Mouse (Mus musculus) limb, embryonic 14.5 days (tissue): ENCODE results near the gene Qrsl1. TPM values are rescaled to one million over a fixed set of nuclear protein-coding genes. Genes with fewer than 3 reads are reported as not detected.

Source experiments
- ATAC-seq: fragments of 200-750 bp; cut with Nextera tagmentation; 2 replicates; pipeline ENCODE4 v1.8.0; 2017; ENCODE audit warnings: low read depth, moderate number of reproducible peaks, moderate TSS enrichment; ENCODE audit not compliant: low FRiP score
- DNase-seq: peaks from one replicate; pipeline ENCODE4 v3.0.0-alpha.2; 2015; ENCODE audit warnings: low spot score
- H3K27ac ChIP-seq: fragments of 300-500 bp; sonication (generic); replicated peaks from 2 replicates; pipeline ENCODE4 v1.5.1; 2014; ENCODE audit warnings: low read depth, mild to moderate bottlenecking, low read length, moderate library complexity, mixed read lengths
- H3K27me3 ChIP-seq: fragments of 300-500 bp; sonication (generic); 2 replicates; pipeline ENCODE4 v1.6.1; 2014; ENCODE audit warnings: low read length, mixed read lengths; ENCODE audit not compliant: control insufficient read depth, insufficient read depth
- H3K36me3 ChIP-seq: fragments of 300-500 bp; sonication (generic); 2 replicates; pipeline ENCODE4 v1.6.1; 2014; ENCODE audit warnings: mild to moderate bottlenecking, low read length, moderate library complexity, mixed read lengths; ENCODE audit not compliant: control insufficient read depth, insufficient read depth
- H3K4me1 ChIP-seq: fragments of 300-500 bp; sonication (generic); 2 replicates; pipeline ENCODE4 v1.6.1; 2014; ENCODE audit warnings: antibody characterized with exemption, low read length, mixed read lengths; ENCODE audit not compliant: control insufficient read depth, insufficient read depth
- H3K4me2 ChIP-seq: fragments of 300-500 bp; sonication (generic); replicated peaks from 2 replicates; pipeline ENCODE4 v1.6.1; 2014; ENCODE audit warnings: low read depth, mild to moderate bottlenecking, low read length, moderate library complexity; ENCODE audit not compliant: severe bottlenecking
- H3K4me3 ChIP-seq: fragments of 300-500 bp; sonication (generic); replicated peaks from 2 replicates; pipeline ENCODE4 v1.5.1; 2014; ENCODE audit warnings: low read length
- H3K9ac ChIP-seq: fragments of 300-500 bp; sonication (generic); 2 replicates; pipeline ENCODE4 v1.6.1; 2014; ENCODE audit warnings: mild to moderate bottlenecking, low read depth, low read length, moderate library complexity; ENCODE audit not compliant: severe bottlenecking
- H3K9me3 ChIP-seq: fragments of 300-500 bp; sonication (generic); 2 replicates; pipeline ENCODE4 v1.6.1; 2016; ENCODE audit warnings: low read length; ENCODE audit not compliant: control insufficient read depth
- POLR2A ChIP-seq: fragments of 200-500 bp; IDR thresholded peaks from 2 replicates; pipeline ENCODE4 v1.8.0; 2012; ENCODE audit warnings: inconsistent platforms, mild to moderate bottlenecking, moderate library complexity, borderline replicate concordance; ENCODE audit not compliant: insufficient read depth, insufficient read length; ENCODE audit errors: extremely low read depth
- WGBS: fragments of 180-500 bp; shearing (Covaris S2); extraction: QIAGEN DNeasy Blood & Tissue Kit; methylation state at CpG from one replicate; pipeline ENCODE4 v1.1.7; 2014; 5-methylcytosine and 5-hydroxymethylcytosine counted together
- polyA plus RNA-seq, 2 experiments: library from polyadenylated mRNA; depleted of rRNA in 1 of 2; stranded (reverse) in 1 of 2; unstranded in 1 of 2; fragments of >200 nt; fragmentation: Nextera tagmentation in 1 of 2; extraction: Ambion mirVana in 1 of 2; gene quantifications; 2 replicates each; pipeline versions ENCODE4 v1.2.1 to v1.2.3; 2012 to 2014

The Qrsl1 gene
- polyA plus RNA-seq, 2 experiments, result 17.5 to 21.9 TPM

DNA sequence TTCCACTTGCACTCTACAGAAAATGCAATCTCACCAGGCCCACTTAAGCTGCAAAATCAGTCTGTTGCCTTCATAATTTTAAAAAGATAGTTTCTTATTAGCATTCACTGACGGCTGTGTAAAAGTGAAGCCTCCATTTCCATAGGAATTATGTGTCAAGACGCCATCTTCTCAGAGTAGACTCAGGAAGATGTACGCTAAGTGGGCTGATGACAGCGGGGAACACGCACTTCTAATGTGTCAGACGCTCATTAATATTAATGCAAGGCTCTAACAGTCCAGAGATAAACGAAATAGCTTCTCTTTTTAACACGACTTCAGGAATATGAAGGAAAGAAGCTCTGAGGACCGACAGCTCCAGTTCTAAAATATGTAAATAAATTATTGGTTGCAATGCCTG, 13.9 kb downstream of the Qrsl1 start:
- H3K4me3 ChIP-seq, result no peak overlapping the region
- H3K27me3 ChIP-seq, result no peaks in the 10 kb centered on the region
- no peak overlapping the region for H3K27ac ChIP-seq
- DNase-seq (no peak), ATAC-seq (no peak)
- no peaks in the 10 kb centered on the region for H3K9me3 ChIP-seq
- no peaks in the 10 kb centered on the region for H3K4me1 ChIP-seq
- 94% methylated on average over 9 of the region's 9 CpGs for WGBS
- TF ChIP-seq POLR2A, result no peak
- no peak overlapping the region for H3K4me2 ChIP-seq
- peaks cover 21% of the 10 kb centered on the region for H3K36me3 ChIP-seq
- H3K9ac ChIP-seq, result no peak overlapping the region

- no peak for ATAC-seq
- 100% methylated on average over 1 of the region's 1 CpGs for WGBS
- Histone ChIP-seq H3K9ac (no peak overlapping the region), H3K4me2 (no peak overlapping the region), H3K4me1 (no peaks in the 10 kb centered on the region), H3K9me3 (no peaks in the 10 kb centered on the region), H3K27me3 (no peaks in the 10 kb centered on the region), H3K4me3 (no peak overlapping the region), H3K36me3 (peaks cover 10% of the 10 kb centered on the region; the same call in 1 of the 2 replicates), H3K27ac (no peak overlapping the region)
- TF ChIP-seq POLR2A, result no peak
- no peak for DNase-seq
Measured at GRCm38 (mm10) chr10:43871458-43871857, 30.1 kb downstream of the Qrsl1 start.

DNA sequence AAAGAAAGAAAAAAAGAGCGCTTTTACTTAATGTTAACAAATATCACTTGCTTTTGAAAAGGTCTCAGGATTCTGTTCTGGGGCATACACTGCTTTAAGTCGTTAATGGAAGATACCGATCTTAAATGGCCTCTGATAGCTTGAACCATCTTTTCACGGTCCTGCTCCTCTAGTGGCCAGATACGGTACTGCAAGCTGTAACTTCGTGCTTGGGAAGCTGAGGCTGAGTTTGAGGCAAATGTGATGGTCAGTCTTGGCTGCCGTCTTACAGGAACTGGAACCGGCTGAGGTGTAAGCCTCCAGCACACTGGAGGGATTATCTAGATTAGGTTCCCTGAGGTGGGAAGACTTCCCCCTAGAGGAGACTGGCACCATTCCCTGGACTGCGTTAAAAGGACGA, 30.8 kb downstream of the Qrsl1 start:
- Histone ChIP-seq H3K4me1 (no peaks in the 10 kb centered on the region), H3K27ac (no peak overlapping the region), H3K36me3 (0 out of 2 replicates have a peak, but pooled peaks cover 3% of the 10 kb centered on the region), H3K4me3 (no peak overlapping the region), H3K9ac (no peak overlapping the region), H3K4me2 (no peak overlapping the region), H3K9me3 (no peaks in the 10 kb centered on the region), H3K27me3 (no peaks in the 10 kb centered on the region)
- TF ChIP-seq POLR2A, result no peak
- DNase-seq (no peak), ATAC-seq (no peak)
- 67% methylated on average over 10 of the region's 10 CpGs for WGBS

- no peak for DNase-seq
- H3K27ac ChIP-seq, result no peak overlapping the region
- H3K27me3 ChIP-seq, result no peaks in the 10 kb centered on the region
- H3K4me2 ChIP-seq, result no peak overlapping the region
- no peak overlapping the region for H3K4me3 ChIP-seq
- WGBS, result 91% methylated on average over 3 of the region's 3 CpGs
- no peak overlapping the region for H3K9ac ChIP-seq
- no peak for ATAC-seq
- no peaks in the 10 kb centered on the region for H3K4me1 ChIP-seq
- no peaks in the 10 kb centered on the region for H3K9me3 ChIP-seq
- no peak for TF ChIP-seq POLR2A
- no peaks in the 10 kb centered on the region for H3K36me3 ChIP-seq
Measured at GRCm38 (mm10) chr10:43856351-43856750, 45.2 kb downstream of the Qrsl1 start.

DNA sequence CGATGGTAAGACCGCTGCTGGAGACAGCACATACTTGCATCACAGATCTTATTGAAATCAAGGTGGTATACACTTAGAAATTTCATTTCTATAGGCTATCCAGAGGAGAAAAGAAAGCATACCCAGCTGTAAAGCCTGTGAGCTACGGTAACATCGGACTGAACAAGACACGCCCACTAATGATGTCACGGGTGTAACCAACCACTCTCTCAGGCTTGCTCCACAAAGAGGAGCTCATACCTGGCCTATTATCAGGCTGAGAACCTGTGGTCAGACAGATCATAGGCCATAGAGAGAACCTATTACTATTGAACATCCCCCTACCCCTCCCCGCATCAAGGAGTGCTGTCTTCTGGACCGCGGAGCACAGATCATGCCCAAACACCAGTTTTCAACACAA, 45.6 kb downstream of the Qrsl1 start:
- H3K36me3 ChIP-seq, result no peaks in the 10 kb centered on the region
- H3K27me3 ChIP-seq, result no peaks in the 10 kb centered on the region
- no peak overlapping the region for H3K27ac ChIP-seq
- no peak for TF ChIP-seq POLR2A
- ATAC-seq (no peak), DNase-seq (no peak)
- H3K9me3 ChIP-seq, result no peaks in the 10 kb centered on the region
- no peaks in the 10 kb centered on the region for H3K4me1 ChIP-seq
- 95% methylated on average over 9 of the region's 9 CpGs for WGBS
- H3K4me3 ChIP-seq, result no peak overlapping the region
- H3K9ac ChIP-seq, result no peak overlapping the region
- no peak overlapping the region for H3K4me2 ChIP-seq

- Histone ChIP-seq H3K4me1 (no peaks in the 10 kb centered on the region), H3K4me2 (no peak overlapping the region), H3K9me3 (no peaks in the 10 kb centered on the region), H3K36me3 (no peaks in the 10 kb centered on the region), H3K9ac (no peak overlapping the region), H3K27me3 (no peaks in the 10 kb centered on the region), H3K27ac (no peak overlapping the region), H3K4me3 (no peak overlapping the region)
- ATAC-seq, result no peak
- DNase-seq, result no peak
- TF ChIP-seq POLR2A, result no peak
- WGBS, result 79% methylated on average over 5 of the region's 5 CpGs
Measured at GRCm38 (mm10) chr10:43851898-43852297, 49.6 kb downstream of the Qrsl1 start.
